Mouse (Mus musculus): ENCODE data around the gene Eno1. TPM values are rescaled to one million over a fixed set of nuclear protein-coding genes. Genes with fewer than 3 reads are reported as not detected.

The Eno1 gene
- total and polyA plus RNA-seq, 3 experiments: 254 to 5,492 (median 737) TPM

DNA sequence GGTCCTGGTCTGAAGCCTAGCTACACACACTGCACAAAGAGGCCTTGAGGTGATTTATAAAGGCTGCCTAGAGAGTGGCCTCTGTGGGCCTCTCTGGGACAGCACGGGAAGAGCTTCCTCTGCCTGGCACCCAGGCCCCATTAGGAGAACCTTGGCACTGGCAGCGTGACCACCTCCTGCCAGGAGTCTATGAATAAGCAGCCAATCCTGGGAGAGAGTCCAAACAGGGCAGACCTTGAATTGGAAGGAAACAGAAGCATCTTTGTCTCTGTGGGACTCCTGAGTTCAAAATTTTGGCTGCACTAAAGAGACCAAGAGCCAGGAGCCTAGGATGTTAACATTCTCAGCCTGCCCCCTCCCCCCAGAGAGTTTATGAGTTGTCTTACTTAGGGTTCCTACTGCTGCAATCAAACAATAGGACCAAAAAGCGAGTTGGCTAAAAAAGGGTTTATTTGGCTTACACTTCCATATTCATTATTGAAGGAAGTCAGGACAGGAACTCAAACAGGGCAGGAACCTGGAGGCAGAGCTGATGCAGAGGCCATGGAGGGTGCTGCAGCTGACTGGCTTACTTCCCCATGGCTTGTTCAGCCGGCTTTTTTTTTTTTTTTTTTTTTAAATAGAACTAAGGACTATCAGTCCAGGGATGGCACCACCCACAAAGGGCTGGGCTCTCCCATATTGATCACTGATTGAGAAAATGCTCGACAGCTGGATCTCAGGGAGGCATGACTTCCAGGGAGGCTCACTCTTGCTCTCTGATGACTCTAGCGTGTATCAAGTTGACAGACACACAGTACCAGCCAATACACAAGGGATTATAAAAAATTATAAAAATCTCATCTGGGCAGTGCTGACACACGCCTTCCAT is 9.5 kb upstream of the Eno1 start:
- H3K9ac ChIP-seq (ENCODE audit: control insufficient read depth, low read depth, low read length, poor library complexity, severe bottlenecking): no peak overlapping the region
- peak; percentile 94 for TF ChIP-seq ZNF384 (IDR thresholded peaks at IDR 0.05; ENCODE audit: low read depth, low read length)
- no peak for TF ChIP-seq GATA1 (IDR thresholded peaks at IDR 0.05; ENCODE audit: low read depth, low read length)
- TF ChIP-seq USF2 (IDR thresholded peaks at IDR 0.05; ENCODE audit: borderline replicate concordance in 1 of 2, insufficient read depth in 1 of 2, low read depth in 1 of 2, low read length in 2 of 2): no peak
- no peak for TF ChIP-seq MAX (IDR thresholded peaks at IDR 0.05; ENCODE audit: low read length)
- TF ChIP-seq ETS1 (IDR thresholded peaks at IDR 0.05; ENCODE audit: low read depth, low read length): peak; percentile 29; the same call in 1 of the 2 replicates
- no peak for TF ChIP-seq NELFE (IDR thresholded peaks at IDR 0.05; ENCODE audit: low read depth, low read length)
- no peak for TF ChIP-seq ELF1 (IDR thresholded peaks at IDR 0.05; ENCODE audit: low read depth, low read length)
- TF ChIP-seq ZKSCAN1 (IDR thresholded peaks at IDR 0.05; ENCODE audit: low read depth, low read length): 0 out of 2 replicates have a peak, but pooled peaks have one; percentile 16
- no peak for TF ChIP-seq MEF2A (IDR thresholded peaks at IDR 0.05; ENCODE audit: extremely low read depth, insufficient replicate concordance, low read depth, low read length, poor library complexity, severe bottlenecking)
- TF ChIP-seq POLR2A (IDR thresholded peaks at IDR 0.05; ENCODE audit: control insufficient read depth in 1 of 2, insufficient read depth in 1 of 2, low read depth in 1 of 2, low read length in 2 of 2, poor library complexity in 1 of 2): no peak
- TF ChIP-seq RCOR1 (IDR thresholded peaks at IDR 0.05; ENCODE audit: low read depth, low read length): no peak
- TF ChIP-seq SIN3A (IDR thresholded peaks at IDR 0.05; ENCODE audit: low read length): no peak
- TF ChIP-seq KAT2A (conservative IDR thresholded peaks at IDR 0.05; ENCODE audit: low read depth, low read length): no peak
- 0 out of 4 replicates have a peak, but pooled peaks of 1 of the 2 experiments have one; percentile 13 for TF ChIP-seq EP300 (IDR thresholded peaks at IDR 0.05; ENCODE audit: low read depth in 1 of 2, low read length in 2 of 2)
- no peak for TF ChIP-seq CTCF (IDR thresholded peaks at IDR 0.05 in 2 of 3, conservative IDR thresholded peaks at IDR 0.05 in 1 of 3; ENCODE audit: control insufficient read depth in 1 of 3, insufficient read depth in 1 of 3, low read depth in 2 of 3, low read length in 3 of 3, poor library complexity in 1 of 3, severe bottlenecking in 1 of 3)
- TF ChIP-seq MXI1 (IDR thresholded peaks at IDR 0.05; ENCODE audit: low read depth, low read length): no peak
- TF ChIP-seq CHD2 (IDR thresholded peaks at IDR 0.05; ENCODE audit: low read length): no peak
- TF ChIP-seq MAFK (IDR thresholded peaks at IDR 0.05; ENCODE audit: borderline replicate concordance, low read depth, low read length): no peak
- no peak for TF ChIP-seq RAD21 (IDR thresholded peaks at IDR 0.05; ENCODE audit: low read depth, low read length)
- TF ChIP-seq POLR2AphosphoS5 (IDR thresholded peaks at IDR 0.05; ENCODE audit: borderline replicate concordance, low read depth, low read length): no peak
- no peak for TF ChIP-seq ZC3H11A (IDR thresholded peaks at IDR 0.05; ENCODE audit: low read depth, low read length)
- TF ChIP-seq JUND (IDR thresholded peaks at IDR 0.05; ENCODE audit: low read depth, low read length): no peak
- no peak for TF ChIP-seq MYB (IDR thresholded peaks at IDR 0.05; ENCODE audit: low read depth, low read length)
- no peak for TF ChIP-seq NRF1 (IDR thresholded peaks at IDR 0.05; ENCODE audit: insufficient read depth, low read depth, low read length, poor library complexity, severe bottlenecking)
- TF ChIP-seq USF1 (IDR thresholded peaks at IDR 0.05; ENCODE audit: low read depth, low read length): no peak
- H3K79me2 ChIP-seq (ENCODE audit: control insufficient read depth, insufficient read depth, low read length, poor library complexity): no peaks in the 10 kb centered on the region
- H3K4me3 ChIP-seq (ENCODE audit: control insufficient read depth in 1 of 2, insufficient read depth in 1 of 2, low read depth in 2 of 2, low read length in 2 of 2): no peak overlapping the region
- H3K4me1 ChIP-seq (ENCODE audit: control insufficient read depth in 1 of 2, insufficient read depth in 2 of 2, low read length in 2 of 2): peaks cover 0 to 5% of the 10 kb centered on the region in 2 experiments; a peak in 1 of 4 replicates
- H3K9me3 ChIP-seq (replicated peaks; ENCODE audit: insufficient read depth, low read length): no peaks in the 10 kb centered on the region
- H3K27ac ChIP-seq (ENCODE audit: control insufficient read depth, low read depth, low read length): no peak overlapping the region
- no peaks in the 10 kb centered on the region for H3K27me3 ChIP-seq (ENCODE audit: control insufficient read depth in 1 of 2, insufficient read depth in 2 of 2, low read length in 2 of 2)
- no peak for DNase-seq (ENCODE audit: low read depth, low spot score)
- H3K36me3 ChIP-seq (ENCODE audit: control insufficient read depth in 1 of 2, insufficient read depth in 2 of 2, low read length in 2 of 2): peaks cover 0 to 2% of the 10 kb centered on the region in 2 experiments; a peak in 2 of 4 replicates

All from MEL (cell line).